Mouse (Mus musculus) bone marrow, adult 2 months (tissue): ENCODE results near the gene Slc22a23.

Source experiments
- CTCF ChIP-seq: fragments of 200-500 bp; IDR thresholded peaks from 2 replicates; pipeline ENCODE4 v1.5.1; 2011; ENCODE audit warnings: low read length, control low read depth; ENCODE audit not compliant: control insufficient read depth, insufficient read depth
- POLR2A ChIP-seq: fragments of 200-500 bp; IDR thresholded peaks from 2 replicates; pipeline ENCODE4 v1.6.1; 2011; ENCODE audit warnings: low read depth, mild to moderate bottlenecking, control low read depth, low read length, borderline replicate concordance; ENCODE audit not compliant: control insufficient read depth

GRCm38 (mm10) chr13:34346238-34346637 lies 1.3 kb upstream of the Slc22a23 start:
- TF ChIP-seq CTCF, result no peak
- TF ChIP-seq POLR2A, result no peak
